Mouse (Mus musculus): Measurements from ENCODE around the gene Htra2. TPM values are rescaled to one million over a fixed set of nuclear protein-coding genes. Genes with fewer than 3 reads are reported as not detected.
A peak's percentile ranks its signal among the peaks of the same experiment; 100 is the strongest.

The Htra2 gene
- polyA plus RNA-seq, 1 experiment from 2014 or later = 87.8 TPM

- Histone ChIP-seq H3K27me3 (ENCODE audit: control insufficient read depth, insufficient read depth, low read depth, low read length) (no peaks in the 10 kb centered on the region), H3K27ac (ENCODE audit: low read length) (no peak overlapping the region), H3K9ac (ENCODE audit: low read depth, low read length) (no peak overlapping the region), H3K4me3 (ENCODE audit: low read depth, low read length) (no peak overlapping the region), H3K36me3 (ENCODE audit: control insufficient read depth, insufficient read depth, low read length) (no peaks in the 10 kb centered on the region), H3K4me2 (ENCODE audit: low read length) (no peak overlapping the region), H3K9me3 (replicated peaks; ENCODE audit: control insufficient read depth, low read length, poor library complexity, severe bottlenecking) (no peaks in the 10 kb centered on the region), H3K4me1 (ENCODE audit: control insufficient read depth, insufficient read depth, low read length) (no peaks in the 10 kb centered on the region)
- WGBS = 70% methylated on average over 6 of the region's 6 CpGs
- ATAC-seq = no peak
These were observed 11.5 kb downstream of the Htra2 start for GRCm38 (mm10) chr6:83043561-83043960.

DNA sequence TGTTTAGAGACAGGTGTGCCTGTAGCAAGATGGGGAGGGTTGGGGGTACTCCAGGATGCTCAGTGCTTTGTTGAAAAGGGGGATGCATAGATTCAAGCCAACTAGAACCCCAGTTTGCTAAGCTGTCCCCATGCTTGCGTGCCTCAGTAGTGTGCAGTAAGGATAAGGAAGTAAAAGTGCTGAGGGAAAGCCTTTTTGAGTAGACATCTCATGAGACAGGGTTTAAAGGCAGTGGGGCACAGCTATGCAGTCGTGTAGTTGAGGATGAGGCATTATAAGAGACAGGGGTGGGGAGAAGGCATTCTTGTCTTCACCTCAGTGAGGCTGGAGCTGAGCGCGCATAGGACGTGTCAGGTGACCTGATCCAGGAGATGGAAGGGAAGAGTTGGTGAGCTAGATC, 14.5 kb downstream of the Htra2 start:
- no peaks in the 10 kb centered on the region for H3K36me3 ChIP-seq (ENCODE audit: control insufficient read depth, insufficient read depth, low read length)
- H3K9me3 ChIP-seq (replicated peaks; ENCODE audit: control insufficient read depth, low read length, poor library complexity, severe bottlenecking) = no peaks in the 10 kb centered on the region
- H3K4me3 ChIP-seq (ENCODE audit: low read depth, low read length) = no peak overlapping the region
- no peaks in the 10 kb centered on the region for H3K27me3 ChIP-seq (ENCODE audit: control insufficient read depth, insufficient read depth, low read depth, low read length)
- WGBS = 82% methylated on average over 5 of the region's 5 CpGs
- H3K9ac ChIP-seq (ENCODE audit: low read depth, low read length) = no peak overlapping the region
- H3K27ac ChIP-seq (ENCODE audit: low read length) = no peak overlapping the region
- ATAC-seq = no peak
- H3K4me1 ChIP-seq (ENCODE audit: control insufficient read depth, insufficient read depth, low read length) = 0 out of 2 replicates have a peak, but pooled peaks cover 2% of the 10 kb centered on the region
- H3K4me2 ChIP-seq (ENCODE audit: low read length) = no peak overlapping the region

DNA sequence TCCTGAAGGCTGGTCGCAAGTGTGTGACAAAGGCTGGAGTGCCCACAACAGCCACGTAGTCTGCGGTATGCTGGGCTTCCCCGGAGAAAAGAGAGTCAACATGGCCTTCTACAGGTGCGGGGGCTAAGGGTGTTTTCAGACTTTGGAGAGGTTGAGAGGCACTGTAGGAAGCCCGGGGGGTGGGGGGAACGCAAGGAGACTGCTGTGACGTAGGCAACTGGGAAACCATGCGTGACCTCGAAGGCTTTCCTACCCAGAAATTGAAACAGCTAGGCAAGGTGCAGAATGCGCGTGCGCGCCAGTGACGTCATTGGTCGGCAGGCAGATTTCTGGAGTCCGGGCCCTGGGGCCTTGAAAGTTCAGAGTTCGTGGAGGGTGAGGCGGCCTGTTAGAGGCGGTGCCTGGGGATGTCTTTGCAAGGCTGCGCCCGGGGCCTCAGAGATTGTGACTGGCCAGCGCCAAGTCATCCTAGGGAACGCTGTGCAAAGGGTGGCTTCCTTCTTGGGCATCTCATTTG, 16.5 kb downstream of the Htra2 start:
- no peak overlapping the region for H3K27ac ChIP-seq (ENCODE audit: low read length)
- peaks cover 6% of the 10 kb centered on the region; the same call in 1 of the 2 replicates for H3K4me1 ChIP-seq (ENCODE audit: control insufficient read depth, insufficient read depth, low read length)
- H3K27me3 ChIP-seq (ENCODE audit: control insufficient read depth, insufficient read depth, low read depth, low read length) = peaks cover 13% of the 10 kb centered on the region
- H3K4me2 ChIP-seq (ENCODE audit: low read length) = peak overlapping the region; percentile 77
- H3K36me3 ChIP-seq (ENCODE audit: control insufficient read depth, insufficient read depth, low read length) = no peaks in the 10 kb centered on the region
- peak; percentile 71 for ATAC-seq
- H3K9ac ChIP-seq (ENCODE audit: low read depth, low read length) = peak overlapping the region; percentile 59
- 8% methylated on average over 24 of the region's 24 CpGs for WGBS
- peak overlapping the region; percentile 38 for H3K4me3 ChIP-seq (ENCODE audit: low read depth, low read length)
- no peaks in the 10 kb centered on the region for H3K9me3 ChIP-seq (replicated peaks; ENCODE audit: control insufficient read depth, low read length, poor library complexity, severe bottlenecking)

DNA sequence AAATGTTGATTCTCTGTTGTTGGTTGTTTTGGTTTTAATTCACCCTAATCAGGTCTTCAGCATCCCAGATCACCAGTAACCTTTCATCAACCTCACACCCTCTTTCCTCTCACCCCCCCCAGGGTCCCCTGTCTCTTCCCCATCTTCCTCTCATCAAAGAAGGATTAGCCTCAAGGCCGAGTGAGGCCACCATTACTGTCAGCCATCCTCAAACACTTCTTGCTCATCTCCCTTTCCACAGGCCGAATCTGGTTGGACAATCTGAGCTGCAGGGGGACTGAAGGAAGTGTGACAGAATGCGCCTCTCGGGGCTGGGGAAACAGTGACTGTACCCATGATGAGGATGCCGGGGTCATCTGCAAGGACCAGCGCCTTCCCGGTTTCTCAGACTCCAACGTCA, 17.9 kb downstream of the Htra2 start:
- no peaks in the 10 kb centered on the region for H3K36me3 ChIP-seq (ENCODE audit: control insufficient read depth, insufficient read depth, low read length)
- WGBS = 75% methylated on average over 8 of the region's 8 CpGs
- ATAC-seq = no peak
- peaks cover 18% of the 10 kb centered on the region for H3K4me1 ChIP-seq (ENCODE audit: control insufficient read depth, insufficient read depth, low read length)
- H3K4me3 ChIP-seq (ENCODE audit: low read depth, low read length) = no peak overlapping the region
- H3K9ac ChIP-seq (ENCODE audit: low read depth, low read length) = no peak overlapping the region
- H3K9me3 ChIP-seq (replicated peaks; ENCODE audit: control insufficient read depth, low read length, poor library complexity, severe bottlenecking) = no peaks in the 10 kb centered on the region
- no peak overlapping the region for H3K4me2 ChIP-seq (ENCODE audit: low read length)
- H3K27ac ChIP-seq (ENCODE audit: low read length) = no peak overlapping the region
- peaks cover 18% of the 10 kb centered on the region for H3K27me3 ChIP-seq (ENCODE audit: control insufficient read depth, insufficient read depth, low read depth, low read length)

- Histone ChIP-seq H3K9ac (ENCODE audit: low read depth, low read length) (no peak overlapping the region), H3K4me1 (ENCODE audit: control insufficient read depth, insufficient read depth, low read length) (peaks cover 18% of the 10 kb centered on the region), H3K27me3 (ENCODE audit: control insufficient read depth, insufficient read depth, low read depth, low read length) (peaks cover 25% of the 10 kb centered on the region), H3K9me3 (replicated peaks; ENCODE audit: control insufficient read depth, low read length, poor library complexity, severe bottlenecking) (no peaks in the 10 kb centered on the region), H3K4me3 (ENCODE audit: low read depth, low read length) (peak overlapping the region; percentile 47; the same call in 1 of the 2 replicates), H3K4me2 (ENCODE audit: low read length) (peak overlapping the region; percentile 84), H3K36me3 (ENCODE audit: control insufficient read depth, insufficient read depth, low read length) (no peaks in the 10 kb centered on the region), H3K27ac (ENCODE audit: low read length) (no peak overlapping the region)
- no peak for ATAC-seq
- 27% methylated on average over 5 of the region's 5 CpGs for WGBS
These were observed 20.5 kb downstream of the Htra2 start for GRCm38 (mm10) chr6:83034463-83035055.

GRCm38 (mm10) chr6:83033249-83034185, 21.6 kb downstream of the Htra2 start, which contains the start of the genes Dok1 and Loxl3:
Gene Dok1, minus strand, starts transcription at chr6:83033471.
Gene Loxl3, plus strand, starts transcription at chr6:83034173.
- under 1% methylated on average over 48 of the region's 51 CpGs for WGBS
- Histone ChIP-seq H3K27me3 (ENCODE audit: control insufficient read depth, insufficient read depth, low read depth, low read length) (peaks cover 25% of the 10 kb centered on the region), H3K9me3 (replicated peaks; ENCODE audit: control insufficient read depth, low read length, poor library complexity, severe bottlenecking) (no peaks in the 10 kb centered on the region), H3K27ac (ENCODE audit: low read length) (peak within 1 kb of the TSS; percentile 32), H3K9ac (ENCODE audit: low read depth, low read length) (peak within 1 kb of the TSS; percentile 58), H3K4me1 (ENCODE audit: control insufficient read depth, insufficient read depth, low read length) (peaks cover 18% of the 10 kb centered on the region), H3K4me3 (ENCODE audit: low read depth, low read length) (peak within 1 kb of the TSS; percentile 47), H3K36me3 (ENCODE audit: control insufficient read depth, insufficient read depth, low read length) (no peaks in the 10 kb centered on the region), H3K4me2 (ENCODE audit: low read length) (peak within 1 kb of the TSS; percentile 84)
- peak; percentile 47 for ATAC-seq

DNA sequence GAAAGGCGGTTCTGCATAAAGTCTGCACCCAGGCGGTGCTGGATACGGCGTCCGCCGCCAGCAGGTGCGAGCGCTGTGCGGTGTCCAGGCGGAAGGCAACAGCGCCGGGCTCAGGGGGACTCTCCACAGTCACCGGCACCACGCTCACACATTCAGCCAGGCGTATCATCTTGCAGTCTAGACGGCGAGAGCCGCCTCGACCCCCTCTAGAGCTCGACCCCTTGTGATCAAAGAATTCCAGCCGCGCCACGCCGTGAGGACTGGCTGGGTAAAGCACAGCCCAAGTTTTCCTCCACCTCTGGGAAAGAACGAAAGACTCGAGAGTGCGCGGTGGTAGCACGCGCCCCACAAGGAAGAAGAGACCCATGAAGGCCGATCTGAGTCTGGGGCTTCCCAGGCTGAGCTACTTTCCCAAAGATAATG, 22.3 kb downstream of the Htra2 start:
- under 1% methylated on average over 31 of the region's 31 CpGs for WGBS
- H3K4me3 ChIP-seq (ENCODE audit: low read depth, low read length) = peak overlapping the region; percentile 47
- no peaks in the 10 kb centered on the region for H3K36me3 ChIP-seq (ENCODE audit: control insufficient read depth, insufficient read depth, low read length)
- H3K27ac ChIP-seq (ENCODE audit: low read length) = no peak overlapping the region
- peak overlapping the region; percentile 58 for H3K9ac ChIP-seq (ENCODE audit: low read depth, low read length)
- H3K9me3 ChIP-seq (replicated peaks; ENCODE audit: control insufficient read depth, low read length, poor library complexity, severe bottlenecking) = no peaks in the 10 kb centered on the region
- ATAC-seq = peak; percentile 56
- H3K27me3 ChIP-seq (ENCODE audit: control insufficient read depth, insufficient read depth, low read depth, low read length) = peaks cover 25% of the 10 kb centered on the region
- peaks cover 16% of the 10 kb centered on the region for H3K4me1 ChIP-seq (ENCODE audit: control insufficient read depth, insufficient read depth, low read length)
- peak overlapping the region; percentile 84 for H3K4me2 ChIP-seq (ENCODE audit: low read length)

DNA sequence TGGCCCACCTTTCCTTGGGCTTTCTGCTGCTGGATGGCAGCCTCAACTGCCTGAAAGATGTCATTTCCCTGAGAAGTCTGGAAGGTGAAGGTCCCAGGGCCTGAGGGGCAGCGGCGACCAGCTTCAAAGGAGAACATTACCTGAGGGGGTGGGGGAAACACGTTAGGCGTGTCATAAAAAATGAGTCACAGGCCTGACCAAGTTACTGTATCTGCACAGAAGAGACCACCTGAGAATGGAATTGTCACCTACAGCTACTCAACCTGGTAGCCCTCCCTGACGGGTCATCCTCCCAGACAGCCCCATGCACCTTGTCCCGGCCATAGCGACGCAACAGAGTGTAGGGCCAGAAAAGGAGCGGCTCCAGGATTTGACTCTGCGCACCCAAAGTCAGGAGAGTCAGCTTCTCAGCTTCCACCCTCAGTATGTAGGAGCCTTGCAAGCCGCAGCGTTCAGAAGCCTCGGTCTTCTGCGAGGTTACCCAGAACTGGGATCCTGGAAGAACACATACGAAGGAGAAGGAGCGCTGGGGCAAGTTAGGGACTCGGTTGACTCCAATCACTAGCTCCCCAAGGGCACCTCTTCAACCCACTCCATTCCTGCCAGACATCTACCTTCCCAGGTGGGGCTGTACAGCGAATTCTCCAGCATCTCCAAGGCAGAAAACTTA, 23.0 kb downstream of the Htra2 start:
- 23% methylated on average over 18 of the region's 18 CpGs for WGBS
- H3K9ac ChIP-seq (ENCODE audit: low read depth, low read length) = no peak overlapping the region

More for the DNA sequence above, 23.0 kb downstream of the Htra2 start:
- Histone ChIP-seq H3K27ac (ENCODE audit: low read length) (no peak overlapping the region), H3K4me1 (ENCODE audit: control insufficient read depth, insufficient read depth, low read length) (peaks cover 16% of the 10 kb centered on the region), H3K36me3 (ENCODE audit: control insufficient read depth, insufficient read depth, low read length) (no peaks in the 10 kb centered on the region), H3K27me3 (ENCODE audit: control insufficient read depth, insufficient read depth, low read depth, low read length) (peaks cover 25% of the 10 kb centered on the region), H3K9me3 (replicated peaks; ENCODE audit: control insufficient read depth, low read length, poor library complexity, severe bottlenecking) (no peaks in the 10 kb centered on the region), H3K4me2 (ENCODE audit: low read length) (peak overlapping the region; percentile 84), H3K4me3 (ENCODE audit: low read depth, low read length) (peak overlapping the region; percentile 47)
- ATAC-seq = no peak
